ENCODE assay signal across 8 mouse cellular contexts in the genomic region with DNA sequence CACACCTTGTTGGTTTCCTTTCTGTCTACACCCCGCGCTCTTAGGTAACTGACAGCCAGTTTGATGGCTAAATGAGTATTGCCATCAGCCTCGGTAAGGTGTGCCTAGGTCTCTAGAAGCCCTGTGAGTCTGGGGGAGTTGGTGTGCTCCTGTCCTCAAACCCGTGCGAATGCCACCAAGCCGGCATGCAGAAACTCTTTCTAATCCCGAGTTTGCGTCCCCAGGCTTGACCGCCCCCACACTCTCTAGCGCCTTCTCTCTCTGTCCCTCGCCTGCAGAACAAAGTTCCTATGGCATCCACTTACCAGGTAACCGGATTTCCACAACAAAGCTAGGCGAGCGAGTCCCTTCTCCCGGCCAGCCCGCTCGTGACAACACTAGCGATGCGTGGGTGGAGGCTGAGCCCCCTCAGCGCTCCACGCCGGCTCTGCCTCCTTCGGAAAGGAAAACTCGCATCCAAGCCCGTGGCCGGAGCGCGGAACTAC. TPM values are rescaled to one million over a fixed set of nuclear protein-coding genes. Genes with fewer than 3 reads are reported as not detected.
DNase-seq lines count a peak whose midpoint lies in the region; ATAC-seq and TF ChIP-seq lines count a peak whose summit lies in the region.

No protein-coding gene starts in this region.

- no peaks in the 10 kb centered on the region for H3K36me3 ChIP-seq in heart, embryonic 10.5 days
- H3K36me3 ChIP-seq in C2C12 (ENCODE audit: control insufficient read depth, insufficient read depth): no peaks in the 10 kb centered on the region
- no peaks in the 10 kb centered on the region for H3K36me3 ChIP-seq in embryonic facial prominence, embryonic 15.5 days
- no peaks in the 10 kb centered on the region for H3K36me3 ChIP-seq in limb, embryonic 10.5 days

- no peak for ATAC-seq in embryonic facial prominence, embryonic 15.5 days (ENCODE audit: insufficient number of reproducible peaks, low FRiP score, low TSS enrichment, low read depth)

- peaks cover 48% of the 10 kb centered on the region for H3K79me2 ChIP-seq in C2C12 (ENCODE audit: control insufficient read depth, insufficient read depth)

- intact Hi-C loops in heart, postnatal 25 days (cut with DNase I): no loop called here

- H3K9ac ChIP-seq in embryonic facial prominence, embryonic 15.5 days: peak overlapping the region; percentile 64

- H3K27ac ChIP-seq in heart, embryonic 10.5 days: peak overlapping the region; percentile 77
- H3K27ac ChIP-seq in embryonic facial prominence, embryonic 15.5 days (replicated peaks): peak overlapping the region; percentile 76
- peak overlapping the region; percentile 84 for H3K27ac ChIP-seq in limb, embryonic 10.5 days

- peak overlapping the region; percentile 91 for H3ac ChIP-seq in C2C12 (ENCODE audit: control insufficient read depth, insufficient read length, low read depth)

- H3K9me3 ChIP-seq in heart, embryonic 10.5 days: no peaks in the 10 kb centered on the region
- H3K9me3 ChIP-seq in embryonic facial prominence, embryonic 15.5 days (replicated peaks): no peaks in the 10 kb centered on the region
- no peaks in the 10 kb centered on the region for H3K9me3 ChIP-seq in limb, embryonic 10.5 days (replicated peaks)

- H3K4me2 ChIP-seq in embryonic facial prominence, embryonic 15.5 days (replicated peaks): peak overlapping the region; percentile 97

- peak overlapping the region; percentile 73 for H3K4me3 ChIP-seq in heart, embryonic 10.5 days
- peak overlapping the region; percentile 72 for H3K4me3 ChIP-seq in C2C12 (ENCODE audit: insufficient read depth, poor library complexity, severe bottlenecking)
- H3K4me3 ChIP-seq in embryonic facial prominence, embryonic 15.5 days (replicated peaks): peak overlapping the region; percentile 76
- H3K4me3 ChIP-seq in limb, embryonic 10.5 days: peak overlapping the region; percentile 76

- no peak for DNase-seq in heart, embryonic 10.5 days (ENCODE audit: low spot score)
- no peak for DNase-seq in heart, postnatal 25 days (ENCODE audit: low spot score)
- peak; percentile 39 for DNase-seq in limb, embryonic 10.5 days (ENCODE audit: low spot score)
- peak; percentile 44 for DNase-seq in naive thymus-derived CD4-positive, alpha-beta T cell, adult 2 months (ENCODE audit: low read depth)
- DNase-seq in adrenal gland, adult (ENCODE audit: inconsistent age in 2 of 2, low spot score in 1 of 2): no peak
- DNase-seq in testis, postnatal 14 days (ENCODE audit: low spot score): no peak

- H3K4me1 ChIP-seq in heart, embryonic 10.5 days: peaks cover 32% of the 10 kb centered on the region
- peaks cover 37% of the 10 kb centered on the region for H3K4me1 ChIP-seq in embryonic facial prominence, embryonic 15.5 days
- H3K4me1 ChIP-seq in limb, embryonic 10.5 days: peaks cover 34% of the 10 kb centered on the region

- H3K79me3 ChIP-seq in C2C12 (ENCODE audit: low read depth): peaks cover 25% of the 10 kb centered on the region

- no peak for TF ChIP-seq CTCF in C2C12 (IDR thresholded peaks at IDR 0.05; ENCODE audit: control insufficient read depth, insufficient read depth, insufficient read length)

- WGBS in heart, embryonic 10.5 days: under 1% methylated on average over 28 of the region's 28 CpGs
- WGBS in embryonic facial prominence, embryonic 15.5 days: under 1% methylated on average over 28 of the region's 28 CpGs
- WGBS in limb, embryonic 10.5 days: under 1% methylated on average over 28 of the region's 28 CpGs

- H3K27me3 ChIP-seq in heart, embryonic 10.5 days (ENCODE audit: insufficient read depth, poor library complexity, severe bottlenecking): peaks cover 65% of the 10 kb centered on the region
- no peaks in the 10 kb centered on the region for H3K27me3 ChIP-seq in C2C12 (ENCODE audit: control insufficient read depth, insufficient read depth, insufficient read length)
- H3K27me3 ChIP-seq in embryonic facial prominence, embryonic 15.5 days: peaks cover 5% of the 10 kb centered on the region; the same call in 1 of the 2 replicates
- peaks cover 59% of the 10 kb centered on the region for H3K27me3 ChIP-seq in limb, embryonic 10.5 days (ENCODE audit: low read depth, poor library complexity, severe bottlenecking)

TF ChIP-seq in C2C12, 6 proteins besides CTCF, POLR2A, EP300 and RAD21:
- TF ChIP-seq USF1 (IDR thresholded peaks at IDR 0.05; ENCODE audit: low read depth) (no peak), FOSL1 (IDR thresholded peaks at IDR 0.05; ENCODE audit: insufficient read depth, low read length, poor library complexity, severe bottlenecking) (no peak), MYOG (IDR thresholded peaks at IDR 0.05; ENCODE audit: control insufficient read depth, extremely low read depth, insufficient read length) (no peak), MYOD1 (IDR thresholded peaks at IDR 0.05; ENCODE audit: control insufficient read depth, insufficient read length, low read depth) (no peak), CEBPB (IDR thresholded peaks at IDR 0.05; ENCODE audit: low read depth) (no peak), MAX (IDR thresholded peaks at IDR 0.05) (no peak)

RNA-seq across cellular contexts. Expression of a gene that starts 0.5 kb away (rescaled TPM):
- 0.99 and 1.4 TPM in 2 replicates for polyA plus RNA-seq in heart, embryonic 10.5 days (2016; fragmentation: Nextera tagmentation; extraction: Ambion mirVana)
- 1 to 10 TPM; 1.6 TPM for total RNA-seq in heart, postnatal 25 days (2021)
- 2.9 TPM for polyA plus RNA-seq in C2C12 (2012; fragmentation: generic; extraction: Trizol)
- polyA plus RNA-seq in embryonic facial prominence, embryonic 15.5 days (2015; fragmentation: Nextera tagmentation; extraction: Ambion mirVana): 8.5 TPM in 2 replicates
- polyA plus RNA-seq in limb, embryonic 10.5 days (2016; fragmentation: Nextera tagmentation; extraction: Ambion mirVana): 2.6 and 2.7 TPM in 2 replicates

Comparison
In these comparisons a context has a peak if more than half of its experiments do, and no peak if none do; other contexts are left out.
1. DNase-seq: peak in limb, embryonic 10.5 days (single experiment) and naive thymus-derived CD4-positive, alpha-beta T cell, adult 2 months (single experiment); none in heart, embryonic 10.5 days (single experiment), heart, postnatal 25 days (single experiment), adrenal gland, adult (0 of 2) and testis, postnatal 14 days (single experiment).
2. Peak in every context shown above with its lines, with median percentiles within 50 percentile points of each other: H3K27ac ChIP-seq and H3K4me3 ChIP-seq.